Mouse (Mus musculus): ENCODE data around the gene Ddx6. TPM values are rescaled to one million over a fixed set of nuclear protein-coding genes. Genes with fewer than 3 reads are reported as not detected.

Ddx6 gene
- polyA plus RNA-seq, 1 experiment from 2014 or later, result 10.2 TPM

DNA sequence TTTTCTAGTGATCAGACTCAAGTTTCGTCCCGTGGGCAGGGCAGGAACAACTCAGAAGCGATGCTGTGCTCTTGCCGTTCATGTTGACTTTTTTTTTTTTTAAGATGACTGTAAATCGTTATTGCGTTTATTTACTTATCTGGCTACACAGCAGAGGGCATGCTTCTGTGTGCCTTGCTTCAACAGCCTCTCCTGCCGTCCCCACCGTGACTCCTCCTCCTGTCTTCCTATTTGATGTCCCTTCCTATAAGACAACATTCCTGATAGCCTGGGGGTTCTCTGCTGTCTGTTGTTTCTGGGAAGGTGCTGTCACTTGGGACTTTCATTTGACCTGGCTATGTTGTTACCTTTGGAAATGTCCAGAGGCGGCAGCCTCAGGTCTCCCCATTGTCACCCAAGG is 16.1 kb upstream of the Ddx6 start:
- WGBS, result 55% methylated on average over 9 of the region's 9 CpGs
- H3K27me3 ChIP-seq (replicated peaks; ENCODE audit: control insufficient read depth, insufficient read depth, low read length), result no peaks in the 10 kb centered on the region
- ATAC-seq (replicated peaks; ENCODE audit: low FRiP score) (no peak), DNase-seq (ENCODE audit: low spot score) (no peak)
- H3K9ac ChIP-seq (ENCODE audit: low read depth, low read length), result no peak overlapping the region
- H3K4me2 ChIP-seq, result no peak overlapping the region
- H3K27ac ChIP-seq (ENCODE audit: low read depth, low read length), result no peak overlapping the region
- peaks cover 6% of the 10 kb centered on the region; the same call in 1 of the 2 replicates for H3K9me3 ChIP-seq (ENCODE audit: control insufficient read depth, low read length)
- H3K4me3 ChIP-seq (ENCODE audit: low read depth, low read length), result no peak overlapping the region
- H3K36me3 ChIP-seq (ENCODE audit: control insufficient read depth, insufficient read depth, low read length), result no peaks in the 10 kb centered on the region
- peaks cover 3% of the 10 kb centered on the region; the same call in 1 of the 2 replicates for H3K4me1 ChIP-seq (replicated peaks; ENCODE audit: control insufficient read depth, insufficient read depth, low read length)

DNA sequence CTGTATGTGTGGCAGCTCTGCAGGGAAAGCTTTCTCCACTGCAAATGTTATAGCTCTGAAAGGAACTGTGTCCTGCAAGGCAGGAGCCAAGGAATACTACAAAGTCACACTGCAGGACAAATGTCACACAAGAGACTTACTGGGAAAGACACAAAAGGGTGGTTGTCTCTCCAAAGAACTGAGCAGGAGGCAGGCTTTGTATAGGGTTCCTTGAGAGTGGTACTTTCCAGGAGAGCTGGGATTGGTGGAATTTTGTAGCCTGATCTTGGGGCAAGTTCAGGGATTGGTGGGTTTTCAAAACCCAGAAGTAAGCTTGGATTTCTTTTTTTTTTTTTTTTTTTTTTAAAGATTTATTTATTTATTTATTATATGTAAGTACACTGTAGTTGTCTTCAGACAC is 15.6 kb upstream of the Ddx6 start:
- ATAC-seq (replicated peaks; ENCODE audit: low FRiP score), result no peak
- DNase-seq (ENCODE audit: low spot score), result no peak
- peaks cover 3% of the 10 kb centered on the region; the same call in 1 of the 2 replicates for H3K4me1 ChIP-seq (replicated peaks; ENCODE audit: control insufficient read depth, insufficient read depth, low read length)

DNA sequence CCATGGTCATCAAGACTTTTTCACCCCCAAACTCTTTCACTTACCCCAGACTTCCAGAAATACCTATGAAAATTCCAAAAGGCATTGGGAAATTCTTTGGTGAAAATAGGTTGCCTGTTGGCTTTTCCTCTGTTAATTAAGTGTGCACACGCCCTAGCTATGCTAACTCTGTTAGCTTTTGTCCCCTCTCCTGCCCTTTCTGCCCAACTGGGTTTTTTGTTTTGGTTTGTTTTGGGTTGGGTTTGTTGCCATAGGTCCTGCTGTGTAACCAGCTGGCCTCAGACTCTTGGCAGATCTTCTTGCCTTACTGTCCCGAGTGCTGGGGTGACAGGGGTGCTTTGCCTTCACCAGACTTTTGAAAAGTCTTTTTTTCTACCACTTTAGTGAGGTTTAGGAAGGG is 13.7 kb upstream of the Ddx6 start:
- DNase-seq (ENCODE audit: low spot score), result no peak
- H3K4me3 ChIP-seq (ENCODE audit: low read depth, low read length), result no peak overlapping the region
- no peaks in the 10 kb centered on the region for H3K9me3 ChIP-seq (ENCODE audit: control insufficient read depth, low read length)
- H3K36me3 ChIP-seq (ENCODE audit: control insufficient read depth, insufficient read depth, low read length), result no peaks in the 10 kb centered on the region
- no peak overlapping the region for H3K9ac ChIP-seq (ENCODE audit: low read depth, low read length)
- no peaks in the 10 kb centered on the region for H3K27me3 ChIP-seq (replicated peaks; ENCODE audit: control insufficient read depth, insufficient read depth, low read length)
- no peak overlapping the region for H3K4me2 ChIP-seq
- peaks cover 3% of the 10 kb centered on the region; the same call in 1 of the 2 replicates for H3K4me1 ChIP-seq (replicated peaks; ENCODE audit: control insufficient read depth, insufficient read depth, low read length)
- H3K27ac ChIP-seq (ENCODE audit: low read depth, low read length), result no peak overlapping the region
- 45% methylated on average over 2 of the region's 2 CpGs for WGBS
- ATAC-seq (replicated peaks; ENCODE audit: low FRiP score), result no peak

More for the DNA sequence above, 15.6 kb upstream of the Ddx6 start:
- H3K9me3 ChIP-seq (ENCODE audit: control insufficient read depth, low read length), result peaks cover 3% of the 10 kb centered on the region; the same call in 1 of the 2 replicates
- H3K4me3 ChIP-seq (ENCODE audit: low read depth, low read length), result no peak overlapping the region
- no peak overlapping the region for H3K9ac ChIP-seq (ENCODE audit: low read depth, low read length)
- H3K27ac ChIP-seq (ENCODE audit: low read depth, low read length), result no peak overlapping the region
- H3K36me3 ChIP-seq (ENCODE audit: control insufficient read depth, insufficient read depth, low read length), result no peaks in the 10 kb centered on the region
- no peak overlapping the region for H3K4me2 ChIP-seq
- no peaks in the 10 kb centered on the region for H3K27me3 ChIP-seq (replicated peaks; ENCODE audit: control insufficient read depth, insufficient read depth, low read length)

DNA sequence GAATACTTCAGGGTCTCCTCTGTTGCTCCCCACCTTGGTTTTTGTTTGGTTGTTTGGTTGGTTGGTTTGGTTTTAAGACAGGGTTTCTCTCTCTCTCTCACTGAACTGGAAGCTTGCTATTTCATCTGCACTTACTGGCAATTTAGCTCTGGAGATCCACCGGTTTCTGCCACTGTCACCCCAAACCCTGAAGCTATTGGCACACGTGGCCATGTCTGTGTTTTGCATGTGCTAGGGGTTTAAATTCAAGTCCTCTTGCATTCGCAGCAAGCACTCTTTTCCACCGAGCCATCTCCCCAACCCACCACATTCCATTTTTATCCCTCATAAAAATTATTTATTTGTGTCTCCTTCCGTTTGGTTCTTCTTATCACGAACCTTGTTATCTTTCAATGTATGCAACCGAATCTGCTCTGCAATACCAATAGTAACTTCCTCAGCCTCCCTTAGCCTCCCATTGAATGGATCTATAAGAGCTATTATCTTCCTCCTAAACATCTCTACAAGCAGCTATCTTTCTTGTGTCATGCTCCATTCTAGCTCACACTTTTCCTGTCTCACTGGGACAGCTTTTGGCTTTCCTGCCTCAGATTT is 13.0 kb upstream of the Ddx6 start:
- 53% methylated on average over 7 of the region's 7 CpGs for WGBS

DNA sequence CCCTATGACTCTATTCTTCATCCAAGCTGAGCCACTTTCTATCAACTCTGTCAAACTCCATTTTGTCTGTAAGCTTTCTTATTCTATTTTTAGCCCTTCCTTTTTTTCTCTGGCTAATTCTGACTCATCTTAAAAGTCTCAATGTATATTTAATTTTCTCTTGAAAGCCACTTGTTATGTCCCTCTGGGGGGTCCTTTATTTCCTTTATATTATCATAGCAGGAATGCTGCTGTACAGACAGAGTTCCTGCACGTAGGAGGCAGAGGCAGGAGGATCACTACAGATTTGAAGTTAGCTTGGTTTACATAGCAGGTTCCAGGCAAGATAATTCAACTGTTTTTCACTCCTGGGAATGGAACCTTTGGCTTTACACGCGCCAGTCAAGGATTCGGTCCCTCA is 11.5 kb upstream of the Ddx6 start:
- no peaks in the 10 kb centered on the region for H3K36me3 ChIP-seq (ENCODE audit: control insufficient read depth, insufficient read depth, low read length)
- DNase-seq (ENCODE audit: low spot score), result no peak
- no peak overlapping the region for H3K4me2 ChIP-seq
- no peaks in the 10 kb centered on the region for H3K27me3 ChIP-seq (replicated peaks; ENCODE audit: control insufficient read depth, insufficient read depth, low read length)
- H3K4me3 ChIP-seq (ENCODE audit: low read depth, low read length), result no peak overlapping the region
- peaks cover 3% of the 10 kb centered on the region; the same call in 1 of the 2 replicates for H3K4me1 ChIP-seq (replicated peaks; ENCODE audit: control insufficient read depth, insufficient read depth, low read length)
- no peaks in the 10 kb centered on the region for H3K9me3 ChIP-seq (ENCODE audit: control insufficient read depth, low read length)
- H3K9ac ChIP-seq (ENCODE audit: low read depth, low read length), result no peak overlapping the region
- no peak overlapping the region for H3K27ac ChIP-seq (ENCODE audit: low read depth, low read length)
- no peak for ATAC-seq (replicated peaks; ENCODE audit: low FRiP score)
- 82% methylated on average over 4 of the region's 4 CpGs for WGBS

More for the DNA sequence above, 13.0 kb upstream of the Ddx6 start:
- DNase-seq (ENCODE audit: low spot score) (no peak), ATAC-seq (replicated peaks; ENCODE audit: low FRiP score) (no peak)
- Histone ChIP-seq H3K4me1 (replicated peaks; ENCODE audit: control insufficient read depth, insufficient read depth, low read length) (peaks cover 3% of the 10 kb centered on the region; the same call in 1 of the 2 replicates), H3K27me3 (replicated peaks; ENCODE audit: control insufficient read depth, insufficient read depth, low read length) (no peaks in the 10 kb centered on the region), H3K36me3 (ENCODE audit: control insufficient read depth, insufficient read depth, low read length) (no peaks in the 10 kb centered on the region), H3K9ac (ENCODE audit: low read depth, low read length) (no peak overlapping the region), H3K4me2 (no peak overlapping the region), H3K27ac (ENCODE audit: low read depth, low read length) (no peak overlapping the region), H3K9me3 (ENCODE audit: control insufficient read depth, low read length) (no peaks in the 10 kb centered on the region), H3K4me3 (ENCODE audit: low read depth, low read length) (no peak overlapping the region)

DNA sequence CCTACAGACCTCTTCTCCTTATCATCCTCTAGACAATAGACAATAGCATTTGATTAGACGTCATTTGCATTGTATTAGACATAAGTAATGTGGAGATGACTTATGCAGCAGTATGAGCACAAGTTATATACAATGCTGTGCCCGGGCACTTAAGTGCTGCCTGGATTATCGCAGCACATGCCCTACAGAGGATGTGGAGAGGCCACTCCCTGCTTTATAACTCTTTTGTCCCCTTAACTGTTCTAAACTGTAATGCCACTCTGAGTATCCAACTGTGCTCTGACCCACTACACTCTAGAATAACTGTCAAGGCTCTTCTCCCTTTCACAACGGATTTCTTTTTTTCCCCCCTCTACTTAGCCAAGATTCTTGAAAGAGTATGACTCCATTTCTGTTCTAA is 10.8 kb upstream of the Ddx6 start:
- Histone ChIP-seq H3K4me1 (replicated peaks; ENCODE audit: control insufficient read depth, insufficient read depth, low read length) (peaks cover 4% of the 10 kb centered on the region), H3K9ac (ENCODE audit: low read depth, low read length) (no peak overlapping the region), H3K9me3 (ENCODE audit: control insufficient read depth, low read length) (no peaks in the 10 kb centered on the region), H3K36me3 (ENCODE audit: control insufficient read depth, insufficient read depth, low read length) (no peaks in the 10 kb centered on the region), H3K27ac (ENCODE audit: low read depth, low read length) (no peak overlapping the region), H3K27me3 (replicated peaks; ENCODE audit: control insufficient read depth, insufficient read depth, low read length) (no peaks in the 10 kb centered on the region), H3K4me3 (ENCODE audit: low read depth, low read length) (no peak overlapping the region), H3K4me2 (no peak overlapping the region)
- ATAC-seq (replicated peaks; ENCODE audit: low FRiP score) (no peak), DNase-seq (ENCODE audit: low spot score) (no peak)
- WGBS, result 80% methylated on average over 4 of the region's 4 CpGs

DNA sequence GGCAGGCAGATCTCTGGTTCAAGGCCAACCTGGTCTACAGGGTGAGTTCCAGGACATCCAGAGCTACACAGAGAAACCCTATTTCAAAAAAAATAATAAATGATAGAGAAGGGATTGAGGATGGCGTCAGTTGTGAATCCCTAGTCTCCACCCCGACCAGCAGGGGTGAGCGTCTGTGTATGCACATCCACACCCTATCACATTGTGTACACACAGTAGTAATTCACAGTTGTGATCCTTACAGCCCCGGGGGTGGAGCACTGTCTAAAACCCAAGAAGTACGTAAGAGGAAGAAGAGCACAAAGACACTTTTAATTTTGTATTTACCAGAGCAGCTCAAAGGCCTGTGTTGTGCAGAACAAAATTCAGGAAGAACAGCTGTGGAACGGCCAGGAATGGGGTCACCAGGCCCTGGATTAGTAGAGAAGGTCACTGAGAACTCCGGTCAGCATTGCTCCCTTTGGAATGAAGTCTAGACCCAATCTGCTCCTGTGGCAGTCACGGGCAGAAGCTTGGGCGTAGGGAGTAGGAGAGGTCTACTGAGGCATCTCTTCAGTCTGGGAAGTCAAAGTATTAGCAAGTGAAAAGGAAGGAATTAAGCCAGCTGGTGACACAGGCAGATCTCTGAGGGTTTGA is 9.7 kb upstream of the Ddx6 start:
- no peak overlapping the region for H3K4me3 ChIP-seq (ENCODE audit: low read depth, low read length)
- H3K27me3 ChIP-seq (replicated peaks; ENCODE audit: control insufficient read depth, insufficient read depth, low read length), result no peaks in the 10 kb centered on the region
- no peak overlapping the region for H3K27ac ChIP-seq (ENCODE audit: low read depth, low read length)
- no peak overlapping the region for H3K4me2 ChIP-seq
- no peaks in the 10 kb centered on the region for H3K9me3 ChIP-seq (ENCODE audit: control insufficient read depth, low read length)
- H3K9ac ChIP-seq (ENCODE audit: low read depth, low read length), result no peak overlapping the region
- WGBS, result 81% methylated on average over 9 of the region's 9 CpGs
- DNase-seq (ENCODE audit: low spot score) (no peak), ATAC-seq (replicated peaks; ENCODE audit: low FRiP score) (no peak)
- no peaks in the 10 kb centered on the region for H3K36me3 ChIP-seq (ENCODE audit: control insufficient read depth, insufficient read depth, low read length)
- H3K4me1 ChIP-seq (replicated peaks; ENCODE audit: control insufficient read depth, insufficient read depth, low read length), result peaks cover 10% of the 10 kb centered on the region

DNA sequence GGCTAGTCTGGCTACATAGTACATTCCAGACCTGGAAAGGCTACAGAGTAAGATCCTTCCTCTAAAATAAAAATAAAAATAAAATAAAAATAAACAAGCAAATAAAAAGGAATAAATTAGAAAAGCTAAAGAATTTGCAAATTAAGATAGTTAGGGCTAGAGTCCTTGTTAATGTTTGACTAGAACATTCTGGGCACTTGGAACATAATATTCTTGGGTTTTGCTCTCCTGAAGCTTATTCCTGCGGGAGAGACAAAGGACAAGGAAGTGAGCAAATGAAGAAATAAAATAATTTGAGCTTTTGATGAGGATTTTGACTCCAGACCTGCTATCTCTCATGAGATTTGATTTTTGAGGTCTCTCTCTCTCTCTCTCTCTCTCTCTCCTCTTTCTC is 9.2 kb upstream of the Ddx6 start:
- no peak overlapping the region for H3K4me2 ChIP-seq
- H3K27ac ChIP-seq (ENCODE audit: low read depth, low read length), result no peak overlapping the region
- H3K9ac ChIP-seq (ENCODE audit: low read depth, low read length), result no peak overlapping the region
- H3K4me1 ChIP-seq (replicated peaks; ENCODE audit: control insufficient read depth, insufficient read depth, low read length), result peaks cover 10% of the 10 kb centered on the region
- H3K36me3 ChIP-seq (ENCODE audit: control insufficient read depth, insufficient read depth, low read length), result no peaks in the 10 kb centered on the region
- ATAC-seq (replicated peaks; ENCODE audit: low FRiP score) (no peak), DNase-seq (ENCODE audit: low spot score) (no peak)
- WGBS, result 93% methylated on average over 1 of the region's 1 CpGs
- H3K9me3 ChIP-seq (ENCODE audit: control insufficient read depth, low read length), result no peaks in the 10 kb centered on the region
- H3K27me3 ChIP-seq (replicated peaks; ENCODE audit: control insufficient read depth, insufficient read depth, low read length), result no peaks in the 10 kb centered on the region
- no peak overlapping the region for H3K4me3 ChIP-seq (ENCODE audit: low read depth, low read length)

DNA sequence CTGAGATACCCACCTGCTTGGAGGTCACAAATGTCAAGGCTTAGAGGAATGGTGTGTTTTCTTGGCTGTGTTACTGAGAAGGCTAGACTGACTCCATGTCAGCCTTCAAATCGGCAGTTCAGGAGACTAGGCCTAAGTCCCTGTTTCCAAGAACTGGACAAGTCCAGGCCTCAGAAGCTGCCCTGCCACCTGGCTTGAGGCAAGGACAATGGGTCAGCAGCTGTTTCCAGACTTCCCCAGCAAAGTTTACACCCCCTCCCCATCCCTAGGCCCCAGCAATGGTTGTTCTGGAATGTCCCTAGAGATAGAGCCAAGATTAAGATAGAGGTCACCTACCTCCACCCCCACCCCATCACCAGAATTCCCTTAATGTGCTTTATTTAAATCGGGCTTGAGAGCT is 7.0 kb upstream of the Ddx6 start:
- Histone ChIP-seq H3K9me3 (ENCODE audit: control insufficient read depth, low read length) (no peaks in the 10 kb centered on the region), H3K27me3 (replicated peaks; ENCODE audit: control insufficient read depth, insufficient read depth, low read length) (no peaks in the 10 kb centered on the region), H3K4me3 (ENCODE audit: low read depth, low read length) (no peak overlapping the region), H3K27ac (ENCODE audit: low read depth, low read length) (no peak overlapping the region), H3K36me3 (ENCODE audit: control insufficient read depth, insufficient read depth, low read length) (no peaks in the 10 kb centered on the region; the same call in 1 of the 2 replicates), H3K4me1 (replicated peaks; ENCODE audit: control insufficient read depth, insufficient read depth, low read length) (peaks cover 7% of the 10 kb centered on the region), H3K4me2 (no peak overlapping the region), H3K9ac (ENCODE audit: low read depth, low read length) (no peak overlapping the region)
- 78% methylated on average over 2 of the region's 2 CpGs for WGBS
- DNase-seq (ENCODE audit: low spot score) (no peak), ATAC-seq (replicated peaks; ENCODE audit: low FRiP score) (no peak)
